Mouse (Mus musculus) embryo, embryonic 10.5 days (tissue): ENCODE data around the gene Wap.
A peak's percentile ranks its signal among the peaks of the same experiment; 100 is the strongest.

Experiments used
- DNase-seq: peaks from one replicate; pipeline ENCODE4 v3.0.0-alpha.2; 2015; ENCODE audit warnings: low spot score

The Wap gene

GRCm38 (mm10) chr11:6638537-6638936 lies at the start of gene Wap:
Gene Wap (minus strand): TSS chr11:6638637.
- no peak for DNase-seq

- no peak for DNase-seq
Measured at GRCm38 (mm10) chr11:6684741-6685140, 46.3 kb upstream of the Wap start.

GRCm38 (mm10) chr11:6680397-6680818 lies 42.0 kb upstream of the Wap start:
- DNase-seq = peak; percentile 85

- no peak for DNase-seq
Measured at GRCm38 (mm10) chr11:6679694-6680396, 41.4 kb upstream of the Wap start.

GRCm38 (mm10) chr11:6677530-6677929 lies 39.1 kb upstream of the Wap start:
- peak; percentile 51 for DNase-seq

- DNase-seq = no peak
Measured at GRCm38 (mm10) chr11:6676641-6677040, 38.2 kb upstream of the Wap start.

- DNase-seq = no peak
Measured at GRCm38 (mm10) chr11:6675402-6675801, 37.0 kb upstream of the Wap start.

GRCm38 (mm10) chr11:6674701-6675100 lies 36.3 kb upstream of the Wap start:
- DNase-seq = no peak

- no peak for DNase-seq
Measured at GRCm38 (mm10) chr11:6670826-6671225, 32.4 kb upstream of the Wap start.

- DNase-seq = peak; percentile 23
Measured at GRCm38 (mm10) chr11:6670044-6670443, 31.6 kb upstream of the Wap start.

GRCm38 (mm10) chr11:6669041-6669440 lies 30.6 kb upstream of the Wap start:
- peak; percentile 51 for DNase-seq

GRCm38 (mm10) chr11:6666634-6667033 lies 28.2 kb upstream of the Wap start:
- no peak for DNase-seq

- DNase-seq = peak; percentile 29
Measured at GRCm38 (mm10) chr11:6661206-6661605, 22.8 kb upstream of the Wap start.

- peak; percentile 87 for DNase-seq
Measured at GRCm38 (mm10) chr11:6658271-6658670, 19.8 kb upstream of the Wap start, which contains the start of gene Ramp3. Gene Ramp3 (plus strand): TSS chr11:6658521.

- DNase-seq = peak; percentile 96
Measured at GRCm38 (mm10) chr11:6654903-6655302, 16.5 kb upstream of the Wap start.

- DNase-seq = peak; percentile 27
Measured at GRCm38 (mm10) chr11:6652978-6653377, 14.5 kb upstream of the Wap start.

GRCm38 (mm10) chr11:6650519-6650918 lies 12.1 kb upstream of the Wap start:
- no peak for DNase-seq

- no peak for DNase-seq
Measured at GRCm38 (mm10) chr11:6647831-6648724, 9.6 kb upstream of the Wap start.

GRCm38 (mm10) chr11:6644566-6644965 lies 6.1 kb upstream of the Wap start:
- DNase-seq = no peak

GRCm38 (mm10) chr11:6639072-6639471 lies 635 bp upstream of the Wap start:
- DNase-seq = no peak

- DNase-seq = no peak
Measured at GRCm38 (mm10) chr11:6636150-6636549, 2.3 kb downstream of the Wap start.

GRCm38 (mm10) chr11:6629655-6630054 lies 8.8 kb downstream of the Wap start:
- DNase-seq = peak; percentile 46

- peak; percentile 73 for DNase-seq
Measured at GRCm38 (mm10) chr11:6628568-6628967, 9.9 kb downstream of the Wap start.
